24 mouse cellular contexts compared by ENCODE assay signal in genomic region chr1:167331106-167331505, GRCm38 (mm10). TPM values are rescaled to one million over a fixed set of nuclear protein-coding genes. Genes with fewer than 3 reads are reported as not detected.
A peak's percentile ranks its signal among the peaks of the same experiment; 100 is the strongest.
DNase-seq lines count a peak whose midpoint lies in the region; ATAC-seq and TF ChIP-seq lines count a peak whose summit lies in the region.
"Had no signal": no experiment of that assay in that cellular context is flagged by ENCODE, and none has a peak within 500 bp of the region (broad histone marks: within the 10 kb centered on the region; RNA-seq: fewer than 3 reads in every experiment).

No protein-coding gene starts in this region.

- no peak for TF ChIP-seq CTCF in layer of hippocampus, adult 2 months (conservative IDR thresholded peaks at IDR 0.05)
- no peak for TF ChIP-seq CTCF in spleen, adult 2 months (IDR thresholded peaks at IDR 0.05; ENCODE audit: extremely low read depth, insufficient read depth, insufficient read length, insufficient replicate concordance)

- ATAC-seq in megakaryocyte, adult 5-6 weeks (ENCODE audit: poor library complexity, severe bottlenecking), result peak; percentile 99
- ATAC-seq: forebrain, embryonic 14.5 days; hindbrain, postnatal 0 days; intestine, embryonic 15.5 days; midbrain, embryonic 15.5 days; Patski had no signal

- TF ChIP-seq POLR2A in spleen, adult 2 months (IDR thresholded peaks at IDR 0.05; ENCODE audit: low read depth, low read length), result no peak

- no peak overlapping the region for H3K4me3 ChIP-seq in layer of hippocampus, adult 2 months
- no peak overlapping the region for H3K4me3 ChIP-seq in spleen, adult 2 months (ENCODE audit: extremely low read depth, insufficient read depth, insufficient read length)
- H3K4me3 ChIP-seq: heart, embryonic 15.5 days; intestine, embryonic 15.5 days; limb, embryonic 12.5 days; liver, embryonic 13.5 days; lung, embryonic 15.5 days; midbrain, embryonic 10.5 days; midbrain, embryonic 15.5 days; stomach, embryonic 15.5 days had no signal

- DNase-seq in layer of hippocampus, adult 2 months (ENCODE audit: low spot score in 2 of 2), result no peak
- DNase-seq in layer of hippocampus, adult 18-20 months (ENCODE audit: low spot score in 2 of 2), result no peak
- no peak for DNase-seq in spleen, adult 2 months (ENCODE audit: low read depth in 1 of 2, low spot score in 2 of 2)
- no peak for DNase-seq in spleen, postnatal 4 days (ENCODE audit: low spot score in 2 of 2)
- DNase-seq in kidney, adult 8-10 months, result no peak
- DNase-seq in ovary, postnatal 10 days (ENCODE audit: low spot score), result no peak
- DNase-seq: adrenal gland, postnatal 10 days; cerebellum, adult 2 months; cerebellum, postnatal 25 days; kidney, adult 9 months; kidney, postnatal 10 days; liver, embryonic 13.5 days; lung, postnatal 4 days had no signal

- no peaks in the 10 kb centered on the region for H3K27me3 ChIP-seq in spleen, adult 2 months (ENCODE audit: control insufficient read depth, insufficient read depth, low read length)
- H3K27me3 ChIP-seq: heart, embryonic 15.5 days; intestine, embryonic 15.5 days; limb, embryonic 12.5 days; liver, embryonic 13.5 days; lung, embryonic 15.5 days; midbrain, embryonic 15.5 days; Patski; stomach, embryonic 15.5 days had no signal

- H3K27ac ChIP-seq in layer of hippocampus, adult 2 months, result peak overlapping the region; percentile 59
- peak overlapping the region; percentile 43 for H3K27ac ChIP-seq in spleen, adult 2 months (ENCODE audit: insufficient read depth, low read length)
- H3K27ac ChIP-seq: heart, embryonic 15.5 days; hindbrain, postnatal 0 days; intestine, embryonic 15.5 days; limb, embryonic 12.5 days; liver, embryonic 13.5 days; lung, embryonic 15.5 days; midbrain, embryonic 10.5 days; midbrain, embryonic 15.5 days; stomach, embryonic 15.5 days had no signal

- H3K36me3 ChIP-seq in spleen, adult 2 months (ENCODE audit: control insufficient read depth, insufficient read depth, low read length), result peaks cover 9% of the 10 kb centered on the region

- 69% methylated on average over 8 of the region's 8 CpGs for WGBS in spleen, adult 2 months

- no peaks in the 10 kb centered on the region for H3K4me1 ChIP-seq in spleen, adult 2 months (ENCODE audit: control insufficient read depth, insufficient read depth, insufficient read length)
- H3K4me1 ChIP-seq: heart, embryonic 15.5 days; intestine, embryonic 15.5 days; limb, embryonic 12.5 days; liver, embryonic 13.5 days; lung, embryonic 15.5 days; midbrain, embryonic 10.5 days; midbrain, embryonic 15.5 days; stomach, embryonic 15.5 days had no signal

RNA-seq across cellular contexts. Expression of gene Aldh9a1, which starts 18.7 kb away (rescaled TPM):
- 10 to 100 TPM; 22.5 to 25.8 TPM for total RNA-seq in layer of hippocampus, adult 2 months (2021)
- total RNA-seq in layer of hippocampus, adult 18-20 months (2021), result 10 to 100 TPM; 28.2 to 29.2 TPM
- 14.6 and 16.6 TPM in 2 replicates for polyA plus RNA-seq in spleen, adult 2 months (2012; rRNA removed)
- total RNA-seq in megakaryocyte, adult 5-6 weeks (2015), result 37.7 and 42.5 TPM in 2 replicates
- 34.1 and 43.2 TPM in 2 replicates for total RNA-seq in megakaryocyte, adult 5-6 weeks (2017)

RNA-seq across cellular contexts. Expression of gene Tmco1, which starts 22.9 kb away (rescaled TPM):
- 10 to 100 TPM; 49.6 to 50.4 TPM for total RNA-seq in layer of hippocampus, adult 2 months (2021)
- total RNA-seq in layer of hippocampus, adult 18-20 months (2021), result 10 to 100 TPM; 46.8 to 50.3 TPM
- polyA plus RNA-seq in spleen, adult 2 months (2012; rRNA removed), result 13.6 and 17.5 TPM in 2 replicates
- total RNA-seq in megakaryocyte, adult 5-6 weeks (2015), result 168 and 194 TPM in 2 replicates
- total RNA-seq in megakaryocyte, adult 5-6 weeks (2017), result 167 and 196 TPM in 2 replicates

RNA-seq across cellular contexts. Expression of gene Uck2, which starts 46.0 kb away (rescaled TPM):
- total RNA-seq in layer of hippocampus, adult 2 months (2021), result 10 to 100 TPM; 36.5 to 36.7 TPM
- total RNA-seq in layer of hippocampus, adult 18-20 months (2021), result 10 to 100 TPM; 28.4 to 35.9 TPM
- 15.1 and 20.1 TPM in 2 replicates for polyA plus RNA-seq in spleen, adult 2 months (2012; rRNA removed)
- total RNA-seq in megakaryocyte, adult 5-6 weeks (2015), result 71.2 and 79.5 TPM in 2 replicates
- total RNA-seq in megakaryocyte, adult 5-6 weeks (2017), result 75.3 and 77.6 TPM in 2 replicates
